Mouse (Mus musculus) erythroblast, adult 5-6 weeks (primary cell): ENCODE measurements around the gene Sik3. TPM values are rescaled to one million over a fixed set of nuclear protein-coding genes. Genes with fewer than 3 reads are reported as not detected.

Experiments used
- ATAC-seq: replicated peaks from 2 replicates; pipeline ENCODE4 v1.8.0; 2016; ENCODE audit warnings: moderate number of reproducible peaks, mild to moderate bottlenecking, moderate TSS enrichment, inconsistent platforms; ENCODE audit not compliant: poor library complexity, low FRiP score, severe bottlenecking
- total RNA-seq, 2 experiments: library from RNA; stranded (forward) in 1 of 2; stranded (reverse) in 1 of 2; fragments of 150-400 nt in 1 of 2; fragments of 200-764, 138-1000 nt in 1 of 2; gene quantifications; 2 replicates each; pipeline versions ENCODE4 v1.2.3 to v1.2.4; 2015 to 2017; ENCODE audit warnings: low replicate concordance in 2 of 2

Gene Sik3
- total RNA-seq, 2 experiments from 2014 or later = 2.5 to 9.4 TPM

DNA sequence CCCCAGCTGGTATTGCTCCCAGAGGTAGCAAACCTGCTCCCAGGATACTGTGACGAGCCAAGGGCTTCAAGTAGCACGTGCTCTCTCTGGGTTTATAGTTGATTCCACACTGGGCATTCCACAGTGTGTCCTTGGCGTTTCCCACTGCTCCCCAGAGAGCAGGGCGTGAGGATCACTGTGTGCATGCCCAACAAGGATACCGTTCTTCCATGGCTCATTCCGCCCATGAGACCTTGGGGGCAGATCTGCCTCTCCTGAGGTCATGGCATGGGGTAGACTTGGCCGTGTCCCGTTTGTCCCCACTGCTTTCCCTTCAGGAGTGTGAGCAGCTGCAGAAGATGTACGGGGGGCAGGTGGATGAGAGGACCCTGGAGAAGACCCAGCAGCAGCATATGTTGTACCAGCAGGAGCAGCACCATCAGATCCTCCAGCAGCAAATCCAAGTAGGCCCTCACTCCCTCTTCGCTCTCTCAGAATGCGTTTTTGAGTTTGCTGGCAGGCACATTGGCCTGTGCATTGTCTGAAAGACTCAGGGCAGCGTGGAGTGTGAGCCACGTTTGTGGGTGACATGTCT is 195.9 kb downstream of the Sik3 start:
- no peak for ATAC-seq

DNA sequence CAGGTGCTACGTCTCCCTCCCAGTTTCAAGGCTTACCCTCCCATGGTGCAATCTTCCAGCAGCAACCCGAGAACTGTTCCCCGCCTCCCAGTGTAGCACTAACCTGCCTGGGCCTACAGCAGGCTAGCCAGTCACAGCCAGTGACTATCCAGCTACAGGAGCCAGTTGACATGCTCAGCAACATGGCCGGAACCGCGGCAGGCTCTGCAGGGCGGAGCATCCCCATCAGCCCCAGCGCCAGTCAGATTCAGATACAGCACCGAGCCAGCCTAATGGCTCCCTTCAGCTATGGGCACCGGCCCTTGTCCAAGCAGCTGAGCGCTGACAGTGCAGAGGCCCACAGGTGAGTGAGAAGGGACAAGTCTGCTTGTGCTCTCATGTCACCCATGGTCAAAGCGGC is 197.9 kb downstream of the Sik3 start:
- ATAC-seq = no peak

DNA sequence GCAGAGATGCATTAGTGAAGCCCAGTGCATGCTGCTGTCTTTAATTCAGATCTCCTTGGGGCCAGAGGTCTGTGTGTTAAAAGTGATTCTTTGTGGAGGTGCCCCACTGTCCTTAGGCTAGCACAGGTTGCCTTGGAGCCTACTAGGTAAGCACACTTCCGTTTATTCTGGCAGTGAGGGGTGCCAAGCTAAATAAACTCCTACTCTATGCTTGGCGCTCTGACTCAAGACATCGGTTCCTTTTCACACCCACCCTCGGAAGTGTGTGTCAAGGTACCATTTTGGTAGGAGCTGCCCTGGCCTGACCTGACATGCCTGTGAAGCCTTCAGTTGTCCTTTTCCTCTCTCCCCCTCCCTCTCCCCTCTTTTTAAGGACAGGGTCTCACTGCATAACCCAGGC is 201.7 kb downstream of the Sik3 start:
- no peak for ATAC-seq

DNA sequence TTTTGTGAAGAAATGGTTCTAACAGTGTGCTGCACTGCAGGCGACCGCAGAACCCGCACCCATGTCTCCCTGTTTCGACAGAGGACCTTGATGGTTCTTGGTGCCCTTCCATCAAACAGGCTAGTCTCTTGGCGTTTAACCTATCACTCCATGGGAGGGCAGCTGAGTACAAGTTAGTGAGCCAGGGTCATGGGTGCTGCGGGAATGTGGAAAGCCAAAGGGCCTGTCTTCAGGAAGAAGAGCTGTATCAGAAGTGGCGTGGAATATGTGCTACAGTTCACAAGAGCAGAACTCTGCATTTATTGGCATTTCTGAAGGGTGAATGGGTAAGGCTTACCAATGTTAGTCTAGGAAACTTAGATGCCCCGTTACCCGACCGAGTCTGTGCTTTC is 202.3 kb downstream of the Sik3 start:
- ATAC-seq = no peak

DNA sequence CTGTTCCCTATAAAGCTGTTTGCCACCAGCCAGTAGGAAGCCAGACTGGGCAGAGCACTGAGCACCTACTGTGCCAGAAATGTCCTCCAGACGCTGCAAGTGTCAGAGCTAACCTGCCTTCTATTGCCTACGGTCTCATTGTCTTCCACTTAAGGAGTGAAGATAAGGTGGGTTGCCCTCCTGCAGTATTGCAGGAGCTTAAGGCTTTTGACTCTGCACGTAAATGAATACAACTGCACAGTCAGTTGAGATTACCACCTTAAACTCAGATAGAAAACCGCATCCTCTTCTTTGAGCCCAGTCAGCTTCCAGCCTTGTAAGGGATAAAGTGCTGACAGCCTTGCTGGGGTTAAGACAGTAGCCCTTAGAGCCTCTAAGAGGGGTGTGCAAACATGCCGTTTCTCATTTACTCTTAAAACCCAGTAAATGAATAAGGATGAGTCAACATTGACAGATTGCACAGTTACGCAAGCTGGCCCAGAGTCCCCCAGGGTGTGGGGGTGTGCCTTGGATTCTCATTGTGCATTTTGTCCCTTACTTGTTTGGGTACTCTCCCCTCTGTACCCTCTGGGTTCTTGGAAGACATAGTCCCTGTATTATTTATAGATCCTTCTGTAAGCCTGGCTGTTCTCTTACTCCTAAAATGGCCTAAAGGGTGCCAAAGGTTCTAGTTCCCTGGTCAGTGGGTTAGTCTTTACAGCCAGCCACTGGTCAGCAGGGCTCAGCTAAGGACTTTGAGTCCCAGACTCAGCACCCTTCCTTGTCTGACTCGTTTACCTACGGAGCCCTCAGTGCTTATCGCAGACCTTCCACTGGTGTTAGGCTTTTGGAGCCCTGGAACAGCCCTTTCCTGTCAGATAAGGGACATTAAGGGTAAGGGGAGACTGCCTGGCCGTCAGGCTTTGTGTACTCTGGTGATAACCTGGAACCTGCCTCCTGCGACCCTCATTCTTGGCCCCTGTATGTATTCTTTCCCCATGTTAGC is 203.0 kb downstream of the Sik3 start:
- no peak for ATAC-seq

DNA sequence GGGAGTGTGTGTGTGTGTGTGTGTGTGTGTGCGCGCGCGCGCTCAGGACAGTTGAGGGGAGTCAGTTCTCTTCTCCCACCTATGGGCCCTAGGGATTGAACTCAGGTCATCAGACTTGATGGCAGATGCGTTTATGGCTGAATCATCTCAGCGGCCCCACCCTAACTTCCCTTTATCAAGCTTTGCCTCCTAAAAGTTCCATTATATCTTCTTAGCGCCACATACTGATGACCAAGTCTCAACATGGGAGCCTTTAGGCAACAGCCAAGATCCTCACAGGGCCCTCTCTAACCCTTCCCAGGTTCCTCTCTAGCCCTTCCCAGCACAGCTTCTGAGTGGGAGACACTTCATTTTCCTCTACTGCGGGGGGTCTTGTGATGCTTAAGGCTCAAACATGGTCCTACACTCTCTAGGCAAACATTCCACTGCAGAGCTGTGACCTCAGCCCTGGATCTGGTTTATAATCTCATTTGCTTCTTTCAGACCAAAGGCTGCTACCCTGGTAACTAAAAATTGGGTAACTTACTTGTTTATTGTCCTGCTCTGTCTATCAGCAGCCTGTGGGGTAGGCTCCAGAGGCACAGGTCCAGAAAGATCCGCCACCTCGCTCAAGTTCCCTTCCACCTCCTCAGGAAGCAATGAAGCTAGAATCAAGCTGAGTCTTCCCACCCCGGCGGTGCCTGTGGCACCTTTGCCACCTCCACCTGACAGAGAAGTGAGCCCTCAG is 204.3 kb downstream of the Sik3 start:
- no peak for ATAC-seq

DNA sequence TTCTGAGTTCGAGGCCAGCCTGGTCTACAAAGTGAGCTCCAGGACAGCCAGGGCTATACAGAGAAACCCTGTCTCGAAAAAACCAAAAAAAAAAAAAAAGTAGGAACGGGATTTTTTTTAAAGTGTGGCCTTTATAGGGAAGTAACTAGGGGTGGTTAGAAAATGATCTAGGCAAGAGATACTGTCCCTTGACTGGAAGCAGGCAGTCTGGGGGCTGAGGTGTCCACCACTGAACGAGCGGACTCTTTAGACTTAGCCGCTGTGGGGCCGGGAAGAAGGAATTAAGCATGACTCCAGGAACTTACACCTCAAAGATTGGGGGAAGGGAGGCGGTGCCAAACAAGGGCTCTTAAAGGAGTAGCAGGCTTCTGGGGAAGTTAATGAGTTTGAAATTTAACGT is 205.6 kb downstream of the Sik3 start:
- ATAC-seq = no peak

DNA sequence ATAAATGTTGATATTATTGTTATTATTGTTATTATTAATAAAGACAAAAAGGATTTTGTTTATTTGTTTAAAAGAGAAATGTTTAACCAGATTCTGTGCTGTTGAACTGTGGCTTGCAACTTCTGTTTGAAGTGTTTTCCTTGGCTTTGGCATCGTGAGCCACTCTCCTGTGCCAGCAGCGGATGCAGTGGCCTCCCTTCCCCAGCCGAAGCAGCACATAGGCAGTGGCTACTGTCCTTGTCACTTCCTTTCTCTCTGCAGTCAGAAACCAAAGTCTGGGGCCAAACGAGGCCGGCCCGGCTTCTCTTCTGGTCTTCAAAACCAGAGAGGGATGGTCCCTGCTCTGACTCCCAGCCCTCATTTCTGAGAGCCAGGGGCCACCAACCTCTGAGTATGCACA is 210.5 kb downstream of the Sik3 start:
- no peak for ATAC-seq

DNA sequence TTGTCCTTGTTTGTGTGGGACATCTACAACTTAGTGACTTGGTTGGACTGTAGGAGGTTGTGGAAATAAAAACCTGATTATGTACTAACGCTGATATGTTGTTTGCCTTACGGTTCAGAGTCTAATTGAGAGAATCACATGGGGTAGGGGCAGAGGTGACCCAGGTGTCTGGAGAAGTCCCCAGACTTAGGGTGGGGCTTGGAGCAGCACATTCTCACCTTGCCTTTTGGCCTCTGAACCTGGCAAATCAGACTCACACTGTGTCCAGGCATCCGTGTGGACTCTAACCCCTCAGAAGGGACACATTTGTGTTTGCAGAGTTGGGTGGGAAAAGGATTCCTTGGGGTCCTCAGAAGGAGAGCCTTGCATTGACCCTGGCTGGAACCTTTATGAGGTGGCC is 211.5 kb downstream of the Sik3 start:
- no peak for ATAC-seq

DNA sequence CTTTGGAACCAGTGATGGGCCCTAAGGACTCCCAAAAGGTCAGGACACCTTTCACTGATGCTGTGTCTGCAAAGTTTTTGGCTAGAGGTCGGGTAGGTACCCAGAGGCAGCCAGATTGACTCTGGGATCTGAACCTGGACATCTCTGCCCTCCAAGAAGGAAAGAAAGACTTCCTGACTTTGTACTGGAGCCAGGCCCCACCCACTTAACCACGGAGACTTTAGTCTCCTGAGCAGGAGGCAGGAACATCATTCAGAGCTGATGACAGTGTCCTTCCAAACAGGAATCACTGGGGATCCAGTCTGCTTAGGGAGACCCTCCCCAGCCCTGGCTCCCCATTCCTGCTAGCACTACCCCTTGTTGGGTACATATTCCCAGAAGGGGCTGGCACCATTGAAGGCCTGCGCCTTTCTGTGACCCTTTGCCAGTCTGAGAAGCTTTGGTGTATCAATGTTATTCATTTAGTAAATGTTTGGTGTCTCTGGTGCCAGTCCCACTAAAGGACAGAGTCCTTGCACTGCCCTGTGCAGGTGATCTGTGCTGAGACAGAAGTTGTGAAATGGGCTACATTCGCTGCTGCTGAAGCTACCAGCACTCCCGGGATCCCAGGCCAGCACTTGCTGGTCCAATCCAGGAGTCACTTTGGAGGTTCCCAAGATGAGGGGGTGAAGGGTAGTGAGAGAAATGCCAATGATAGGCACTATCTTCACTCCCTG is 212.5 kb downstream of the Sik3 start:
- no peak for ATAC-seq

DNA sequence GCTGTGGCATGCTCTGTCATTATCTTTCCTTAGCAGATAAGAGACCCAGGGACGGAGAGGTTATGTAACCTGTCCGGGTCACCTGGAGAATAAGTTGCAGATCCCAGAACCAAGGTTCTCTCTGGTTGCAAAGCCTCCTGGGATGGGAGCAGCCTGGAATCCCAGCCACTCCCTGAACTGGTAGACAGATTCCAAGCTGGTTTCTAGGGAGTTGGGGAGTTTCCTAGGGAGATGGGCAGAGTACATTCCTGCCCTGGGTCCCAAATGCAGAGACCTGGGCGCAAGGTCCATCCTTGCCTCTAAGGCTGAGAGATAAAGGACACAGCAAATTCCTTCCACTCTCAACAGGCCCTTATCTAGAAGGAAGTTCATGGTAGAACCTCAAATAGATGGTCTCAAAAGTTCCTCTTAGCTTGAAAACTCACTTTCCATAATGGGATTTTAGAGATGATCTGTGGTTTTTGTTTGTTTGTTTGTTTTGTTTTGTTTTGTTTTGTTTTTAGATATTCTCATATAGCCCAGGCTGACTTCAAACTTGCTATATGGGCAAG is 214.5 kb downstream of the Sik3 start:
- ATAC-seq = no peak

DNA sequence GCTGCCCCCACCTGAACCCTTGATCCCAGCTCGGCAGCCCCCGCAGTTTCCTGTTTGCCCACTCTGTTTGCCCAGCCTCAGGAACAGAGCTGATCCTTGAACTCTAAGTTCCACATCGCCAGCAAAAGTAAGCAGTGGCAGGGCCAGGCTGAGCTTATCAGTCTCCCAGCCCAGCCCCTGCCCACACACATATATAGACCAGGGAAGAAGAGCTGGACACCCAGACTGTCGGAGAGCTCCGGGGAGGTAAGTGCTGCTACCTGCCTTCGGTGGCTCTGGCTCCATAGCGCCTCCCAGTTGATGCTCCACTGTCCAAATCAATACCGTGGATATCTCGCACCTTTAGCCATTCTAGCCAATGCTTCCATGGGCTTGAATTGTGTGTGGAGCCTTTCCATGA is 215.9 kb downstream of the Sik3 start, which contains the start of gene Apoa1:
Gene Apoa1, plus strand, starts transcription at position 90 of the 400 bp plus-strand sequence.
- ATAC-seq = no peak

DNA sequence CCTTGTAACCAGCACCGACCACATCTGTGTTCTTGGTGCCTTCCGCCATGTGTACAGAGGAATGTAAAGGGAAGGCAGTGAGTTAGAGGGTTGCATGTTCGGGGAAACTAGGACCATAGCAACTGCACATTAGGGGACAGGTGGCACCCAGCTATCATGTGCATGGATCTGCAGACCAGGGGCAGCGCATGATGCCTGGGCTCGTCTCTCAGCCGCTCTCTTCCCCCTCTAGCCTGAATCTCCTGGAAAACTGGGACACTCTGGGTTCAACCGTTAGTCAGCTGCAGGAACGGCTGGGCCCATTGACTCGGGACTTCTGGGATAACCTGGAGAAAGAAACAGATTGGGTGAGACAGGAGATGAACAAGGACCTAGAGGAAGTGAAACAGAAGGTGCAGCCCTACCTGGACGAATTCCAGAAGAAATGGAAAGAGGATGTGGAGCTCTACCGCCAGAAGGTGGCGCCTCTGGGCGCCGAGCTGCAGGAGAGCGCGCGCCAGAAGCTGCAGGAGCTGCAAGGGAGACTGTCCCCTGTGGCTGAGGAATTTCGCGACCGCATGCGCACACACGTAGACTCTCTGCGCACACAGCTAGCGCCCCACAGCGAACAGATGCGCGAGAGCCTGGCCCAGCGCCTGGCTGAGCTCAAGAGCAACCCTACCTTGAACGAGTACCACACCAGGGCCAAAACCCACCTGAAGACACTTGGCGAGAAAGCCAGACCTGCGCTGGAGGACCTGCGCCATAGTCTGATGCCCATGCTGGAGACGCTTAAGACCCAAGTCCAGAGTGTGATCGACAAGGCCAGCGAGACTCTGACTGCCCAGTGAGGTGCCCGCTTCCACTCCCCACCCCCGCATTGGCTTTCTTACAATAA is 217.2 kb downstream of the Sik3 start:
- no peak for ATAC-seq

DNA sequence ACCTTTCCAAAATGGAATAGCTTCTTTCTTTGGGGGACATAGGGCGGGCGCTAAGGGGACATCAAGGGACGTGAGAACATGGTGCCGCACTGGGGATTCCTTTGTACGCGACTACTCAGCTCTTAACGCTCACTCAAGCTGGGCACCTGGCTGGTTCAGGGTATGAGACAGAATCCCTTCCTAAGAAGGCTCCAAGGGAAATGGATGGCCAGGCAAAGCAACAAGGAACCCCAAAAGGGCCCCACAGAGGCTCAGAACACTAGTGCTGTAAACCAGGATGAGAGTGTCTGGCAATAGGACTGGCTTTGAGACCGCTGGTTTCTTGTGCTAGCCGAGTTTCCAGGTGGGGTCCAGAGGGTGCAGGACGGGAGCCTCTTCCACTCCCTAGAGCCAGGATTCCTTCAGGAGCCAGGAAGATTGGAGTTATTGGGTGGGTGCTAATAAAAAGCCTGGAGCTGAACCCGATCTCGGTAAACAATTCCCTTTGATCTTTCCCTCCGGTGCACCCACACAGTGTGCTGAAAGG is 217.9 kb downstream of the Sik3 start:
- ATAC-seq = no peak

DNA sequence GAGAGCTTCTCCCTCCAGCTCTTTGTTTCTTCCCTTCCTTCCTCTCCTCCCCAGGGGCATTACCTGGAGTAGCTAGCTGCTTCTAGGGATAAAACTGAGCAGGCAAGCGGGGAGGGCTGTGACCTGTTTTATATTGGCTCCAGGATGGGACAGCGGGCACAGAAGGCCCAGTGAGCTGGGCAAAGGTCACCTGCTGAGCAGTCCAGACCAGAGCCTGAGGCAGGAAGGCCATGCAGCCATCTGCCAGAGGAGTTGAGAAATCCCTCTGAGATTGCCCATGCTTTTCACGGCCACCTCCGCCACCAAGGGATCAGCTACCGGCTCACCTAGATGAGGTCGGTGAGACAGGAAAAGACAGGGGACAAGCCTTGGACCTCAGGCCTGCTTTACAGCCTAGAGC is 222.6 kb downstream of the Sik3 start:
- no peak for ATAC-seq

DNA sequence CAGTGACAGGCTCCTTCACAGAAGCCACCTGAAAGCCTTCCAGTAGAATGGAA is 222.8 kb downstream of the Sik3 start, which contains the start of gene Apoc3:
Gene Apoc3, minus strand, starts transcription at position 41 of the 53 bp plus-strand sequence.
- ATAC-seq = no peak

DNA sequence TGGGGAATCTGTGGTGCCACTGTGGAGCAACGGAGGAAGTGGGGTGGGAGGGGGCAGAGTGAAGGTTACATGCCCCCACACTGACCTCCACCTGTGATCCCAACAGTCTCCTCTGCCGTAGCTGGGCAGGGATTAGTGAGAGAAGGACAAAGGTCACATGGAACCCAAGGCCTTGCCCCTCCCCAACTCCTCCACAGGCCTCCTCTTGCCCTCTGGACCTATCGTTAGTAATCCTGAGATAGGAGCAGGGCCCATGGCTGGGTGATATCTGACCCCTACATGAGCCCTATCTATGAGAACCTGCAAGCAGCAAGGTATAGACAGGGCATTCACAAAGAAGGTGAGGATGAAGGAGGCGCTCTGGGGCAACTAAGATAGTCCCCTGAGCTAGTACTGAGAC is 223.0 kb downstream of the Sik3 start:
- no peak for ATAC-seq

DNA sequence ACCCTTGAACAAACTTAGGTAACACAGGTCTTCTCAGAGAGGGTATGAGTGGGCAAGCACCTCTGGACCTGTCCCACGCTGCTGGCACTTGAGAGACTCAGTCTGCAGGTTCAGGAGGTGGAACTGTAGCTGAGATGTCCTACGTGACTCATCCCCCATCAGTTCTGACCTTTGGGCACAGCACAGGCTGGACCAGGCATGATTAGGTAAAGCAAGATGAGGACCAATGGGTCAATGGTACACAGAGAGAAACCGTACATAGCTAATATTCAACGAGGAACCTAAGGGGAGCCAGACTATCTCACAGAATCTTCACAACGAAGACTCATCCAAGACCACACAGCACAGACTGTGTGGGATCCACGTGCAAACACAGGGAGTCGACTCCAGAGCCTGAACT is 226.2 kb downstream of the Sik3 start:
- no peak for ATAC-seq

DNA sequence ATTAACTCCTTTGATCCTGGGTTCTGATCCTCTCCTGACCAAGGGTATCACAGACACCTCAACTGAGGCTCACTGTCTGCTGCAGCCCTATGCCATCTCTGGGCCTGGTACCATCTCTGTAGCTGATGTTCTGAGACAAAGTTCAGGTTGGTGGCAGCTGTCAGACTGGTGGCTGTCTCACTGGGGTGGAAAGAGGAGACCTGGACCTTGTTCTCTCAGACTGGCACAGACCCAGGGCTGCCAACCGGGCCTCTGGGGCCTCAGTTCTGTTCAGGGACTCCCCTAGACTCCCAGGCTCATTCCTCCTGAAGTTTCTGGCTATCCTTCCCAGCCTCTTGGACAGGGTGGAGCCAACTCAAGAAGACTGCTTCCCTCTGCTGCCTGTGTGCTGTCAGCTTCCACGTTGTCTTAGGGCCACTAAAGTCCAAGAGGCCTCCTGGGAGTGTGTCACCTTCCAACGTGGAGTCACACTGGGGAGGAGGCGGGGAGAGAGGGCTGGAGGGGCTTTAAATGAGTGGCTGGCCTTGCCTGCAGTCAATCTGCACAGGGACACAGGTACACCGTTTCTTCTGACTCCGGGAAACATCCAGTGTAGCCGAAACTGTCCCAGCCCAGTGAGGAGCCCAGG is 228.0 kb downstream of the Sik3 start, which contains the start of gene Apoa4:
Gene Apoa4, plus strand, starts transcription at position 171 of the 628 bp plus-strand sequence.
- ATAC-seq = no peak
